Mouse (Mus musculus): ENCODE results near the gene Rdh5.

DNA sequence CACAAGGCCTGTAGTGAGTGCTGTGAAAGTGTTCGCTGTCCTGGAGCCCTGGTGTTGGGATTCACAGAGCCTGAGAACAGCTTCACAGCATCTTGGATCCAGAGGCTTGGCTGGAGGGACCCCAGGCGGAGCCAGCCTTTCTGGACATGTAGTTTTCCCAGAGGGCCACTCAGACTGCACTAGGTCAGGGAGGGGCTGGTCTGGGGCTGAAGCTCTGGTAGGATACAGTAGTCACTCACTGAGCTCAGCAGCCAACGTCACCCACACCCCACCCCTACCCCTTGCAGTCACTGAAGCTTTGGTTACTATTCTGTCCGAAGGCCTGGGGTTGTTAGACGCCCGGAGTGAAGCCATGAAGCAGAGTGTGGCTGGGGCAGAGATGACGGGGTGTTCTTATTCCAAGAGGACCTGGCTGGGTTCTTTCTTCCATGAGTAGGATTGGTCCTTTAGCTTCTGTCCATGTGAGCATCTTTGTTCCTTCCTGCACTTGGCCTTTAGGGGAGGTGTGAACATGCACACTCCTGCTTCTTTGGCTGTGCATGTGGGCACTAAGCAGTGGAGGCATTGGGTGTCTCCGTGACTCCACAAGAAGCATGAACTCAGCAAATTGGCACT lies 13.2 kb upstream of the Rdh5 start:
- no peak for TF ChIP-seq CTCF (IDR thresholded peaks at IDR 0.05; ENCODE audit: low read depth)
- TF ChIP-seq EP300 (IDR thresholded peaks at IDR 0.05; ENCODE audit: low read depth) = no peak
